Mouse (Mus musculus) spleen, adult 12 weeks (tissue): ENCODE data around the gene Six4.
"Not testable (repeated sequence)": the region's sequence is repeated elsewhere in the genome, so short reads cannot be mapped to it uniquely, and the experiment has no call there.

Experiments
- DNase-seq: peaks from one replicate; pipeline ENCODE4 v3.0.0; 2022; ENCODE audit warnings: low spot score

The Six4 gene

GRCm38 (mm10) chr12:73088500-73088899 is 24.8 kb downstream of the Six4 start:
- DNase-seq = no peak

DNA sequence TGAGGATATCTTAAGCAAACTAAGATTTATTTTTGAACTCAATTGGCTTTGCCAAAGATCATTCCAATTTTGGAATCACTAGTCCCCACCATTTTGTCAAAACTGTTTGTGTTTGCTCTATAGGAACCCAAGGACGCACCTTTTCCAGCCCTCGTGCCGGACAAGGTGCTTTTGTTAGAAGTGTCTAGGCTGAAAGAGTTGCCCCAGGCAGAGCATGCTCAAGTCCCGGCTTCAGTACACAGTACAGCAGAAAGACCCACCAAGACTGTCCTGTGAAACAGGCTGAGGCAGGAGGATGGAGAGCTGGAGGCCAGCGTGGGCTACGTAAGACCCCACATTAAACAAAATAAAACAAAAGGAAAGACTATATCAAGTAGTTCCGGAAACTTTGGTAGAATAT is 26.2 kb downstream of the Six4 start:
- no peak for DNase-seq

GRCm38 (mm10) chr12:73085739-73086630 is 27.3 kb downstream of the Six4 start:
- DNase-seq = no peak

DNA sequence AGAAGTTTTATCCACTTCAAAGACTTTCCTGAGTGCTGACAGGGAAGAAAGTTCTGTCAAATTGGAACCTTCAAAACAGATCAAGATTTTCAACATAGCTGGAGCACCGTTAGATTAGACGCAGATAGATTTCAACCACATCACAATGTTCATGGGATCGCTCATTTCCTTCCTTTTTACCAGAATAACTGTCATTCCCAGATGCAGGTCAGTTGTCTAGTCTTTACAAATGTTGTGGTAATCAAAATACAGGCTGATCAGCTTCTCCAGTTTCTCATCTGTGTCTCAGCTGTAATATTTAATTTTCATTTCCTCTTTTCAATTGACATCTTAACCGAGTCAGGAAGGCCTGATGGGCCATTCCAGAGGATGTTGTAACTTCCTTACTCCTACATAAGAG is 29.5 kb downstream of the Six4 start:
- no peak for DNase-seq

GRCm38 (mm10) chr12:73081828-73082227 is 31.4 kb downstream of the Six4 start:
- DNase-seq = not testable (repeated sequence)

DNA sequence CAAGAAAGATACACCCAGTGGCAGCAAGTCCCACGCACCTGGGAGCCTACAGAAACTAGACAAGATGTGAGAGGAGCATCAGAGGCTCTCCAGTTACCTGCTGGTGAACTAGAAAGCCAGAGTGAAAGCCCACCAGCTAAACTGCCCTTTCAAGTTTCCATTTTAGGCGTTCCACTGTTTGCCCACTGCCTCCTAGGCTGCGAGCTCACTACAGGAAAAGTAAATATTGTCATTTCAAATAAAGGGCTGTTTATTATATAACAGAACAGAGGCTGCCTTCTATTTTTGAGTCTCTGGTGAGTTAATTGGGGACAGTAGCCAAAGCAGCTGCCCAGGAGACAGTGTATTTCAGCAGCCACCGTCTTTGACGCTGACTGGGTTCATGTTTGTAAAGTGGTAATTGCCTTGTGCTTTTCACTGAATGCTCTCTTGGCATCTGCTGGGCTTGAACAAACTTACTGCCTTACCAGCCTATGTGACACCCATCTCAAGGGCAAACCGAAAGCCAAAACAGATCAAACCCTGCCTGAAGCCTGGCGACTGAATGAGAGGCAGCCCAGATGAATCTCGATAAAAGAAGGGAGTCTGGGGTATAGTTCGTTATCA is 52.3 kb downstream of the Six4 start:
- no peak for DNase-seq

DNA sequence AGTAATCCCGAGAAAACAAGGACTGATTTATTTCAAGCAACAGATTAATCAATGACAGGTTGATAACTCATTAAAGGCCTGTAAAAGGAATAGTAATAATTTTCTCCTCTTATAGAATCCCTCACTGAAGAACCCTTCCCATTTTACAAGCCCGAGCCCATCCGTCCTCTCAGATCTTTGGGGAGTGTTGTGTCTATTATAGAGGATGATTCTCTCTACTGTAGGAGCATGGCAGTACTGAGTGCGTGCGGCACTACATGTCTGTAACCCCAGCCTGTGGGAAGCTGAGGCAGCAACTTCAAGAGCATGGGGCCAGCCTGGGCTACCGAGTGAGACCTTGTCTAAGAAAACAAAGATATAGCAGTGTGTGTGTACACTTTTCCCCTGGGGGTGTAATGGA is 55.8 kb downstream of the Six4 start:
- DNase-seq = no peak

DNA sequence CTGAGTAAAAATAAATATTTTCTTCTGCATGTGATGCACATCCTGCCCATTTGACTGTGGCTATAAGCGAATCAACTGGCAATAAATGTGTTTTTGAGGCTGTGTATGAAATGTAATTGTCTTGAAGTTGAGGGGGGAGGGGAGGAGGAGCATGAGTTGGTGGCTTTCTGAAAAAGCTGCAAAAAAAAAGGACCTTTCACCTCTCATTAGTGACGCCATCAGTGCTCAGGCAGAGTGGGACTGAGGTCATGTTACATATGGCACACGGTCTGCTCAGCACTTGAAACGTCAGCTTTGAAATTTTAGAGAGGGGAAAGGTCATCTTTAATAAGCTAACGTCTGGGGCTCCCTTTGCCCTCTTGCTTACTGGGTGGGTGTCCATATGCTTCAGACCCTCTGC is 57.8 kb downstream of the Six4 start:
- DNase-seq = no peak

DNA sequence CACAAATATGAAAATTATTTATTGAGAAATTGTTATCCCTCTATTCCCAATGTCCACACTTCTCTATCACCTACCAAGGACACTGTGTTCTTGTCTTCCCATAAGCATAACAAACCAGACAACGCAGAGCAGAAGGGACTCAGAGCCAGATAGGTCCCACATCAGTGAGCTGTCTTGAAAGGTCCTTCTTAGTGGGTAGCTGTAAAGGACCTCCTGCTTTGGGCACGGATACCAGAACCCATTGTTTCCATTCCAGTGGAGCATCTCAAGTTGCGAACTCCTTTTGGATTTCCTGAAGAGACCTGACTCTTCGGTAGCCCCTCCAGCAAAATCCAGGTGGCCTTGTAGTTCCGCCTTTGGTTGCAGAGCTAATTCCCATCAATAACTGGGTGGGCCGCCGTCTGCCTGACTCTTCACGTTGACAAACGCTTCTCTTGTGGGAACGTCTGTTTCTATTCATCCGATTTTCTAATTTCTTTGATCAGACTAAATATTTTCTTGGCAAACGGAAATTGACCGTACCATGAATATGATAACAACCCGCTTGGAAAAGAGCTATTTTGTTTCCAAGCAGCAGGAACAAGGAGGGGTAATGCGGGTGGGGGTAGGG is 58.6 kb downstream of the Six4 start:
- DNase-seq = no peak

GRCm38 (mm10) chr12:73053668-73054241 is 59.5 kb downstream of the Six4 start, which contains the start of gene Six1:
Gene Six1, minus strand, starts transcription at chr12:73053887.
- DNase-seq = no peak

GRCm38 (mm10) chr12:73052651-73053591 is 60.3 kb downstream of the Six4 start:
- no peak for DNase-seq

DNA sequence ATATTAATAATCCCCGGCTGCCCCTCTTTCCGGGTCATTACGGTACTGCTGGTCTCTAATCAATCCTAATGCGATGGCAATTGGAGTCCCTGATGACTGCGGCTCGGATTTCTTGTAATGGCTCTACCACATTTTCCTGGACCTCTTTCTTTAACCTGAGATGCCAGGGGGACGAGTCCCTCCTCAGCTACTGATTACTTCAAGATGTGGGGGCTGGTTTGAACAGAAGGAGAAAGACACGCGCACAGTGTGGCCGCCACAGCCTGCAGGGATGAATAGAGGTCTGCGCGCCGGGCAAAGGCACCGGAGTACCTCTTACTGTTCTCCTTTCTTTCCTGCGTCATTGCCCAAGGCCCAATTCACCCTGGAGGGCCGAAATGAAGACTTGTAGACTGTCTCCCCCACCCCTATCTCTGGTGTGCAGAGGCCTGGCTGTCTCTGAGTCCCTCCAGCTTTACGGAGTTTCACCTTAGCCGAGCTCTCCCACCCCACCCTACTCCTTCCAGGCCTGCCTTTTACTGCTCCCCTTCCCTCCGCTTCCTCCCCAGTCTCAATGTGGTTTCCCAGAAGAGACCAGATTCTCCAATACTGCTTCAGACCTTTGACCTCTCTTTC is 61.1 kb downstream of the Six4 start:
- no peak for DNase-seq

DNA sequence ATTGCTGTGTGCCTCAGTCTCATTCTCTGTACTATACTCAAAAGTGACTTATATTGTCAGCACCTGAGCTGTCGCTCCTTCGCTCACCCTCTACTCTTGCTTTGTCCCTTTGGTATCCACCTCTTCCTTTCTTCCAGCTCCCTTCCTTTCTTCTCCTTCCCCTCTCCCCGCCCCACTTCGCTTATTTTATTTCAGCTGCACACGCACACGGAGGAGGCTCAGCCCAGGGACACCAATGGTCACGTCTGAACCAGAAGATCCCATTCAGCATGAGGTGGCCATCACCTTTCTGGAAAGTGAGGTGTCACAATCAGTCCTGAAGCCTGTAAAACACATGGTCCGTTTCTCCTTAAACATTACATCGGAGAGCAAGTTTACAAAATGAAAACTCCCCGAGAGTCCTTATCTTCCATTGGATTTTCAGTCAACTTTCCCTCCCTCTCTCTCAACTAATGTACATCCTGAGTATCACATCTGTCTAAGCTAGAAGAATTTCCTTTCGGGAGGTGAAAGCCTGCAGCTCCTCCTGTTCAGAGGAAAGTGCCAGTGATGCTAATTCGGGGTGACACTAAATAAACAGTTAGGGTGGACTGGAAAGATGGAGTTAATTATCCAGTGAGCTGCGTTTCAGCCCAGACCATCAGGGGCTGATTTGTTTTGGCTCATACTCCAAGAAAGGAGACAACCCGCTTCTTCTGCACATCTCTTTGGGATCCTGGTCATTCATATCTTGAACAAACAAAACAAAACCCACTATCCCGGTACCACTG is 62.3 kb downstream of the Six4 start:
- no peak for DNase-seq

DNA sequence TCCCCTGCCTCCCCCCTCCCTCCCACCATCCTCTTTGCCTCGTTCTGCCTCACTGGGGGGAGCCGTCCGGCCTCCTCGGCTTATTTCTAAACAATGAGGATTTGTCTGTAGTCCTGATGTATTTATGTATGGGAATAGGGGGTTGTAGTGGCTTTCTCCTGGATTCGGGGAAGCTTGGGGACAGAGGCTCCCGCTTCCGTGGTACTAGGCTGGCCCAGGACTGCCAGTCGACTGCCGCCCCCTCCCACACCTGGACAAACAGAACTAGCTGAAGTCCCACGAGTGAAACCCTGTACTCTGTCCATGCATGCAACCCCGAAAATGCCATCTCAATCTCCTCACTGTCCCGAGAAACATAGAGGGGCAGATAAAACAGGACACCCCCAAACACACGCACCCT is 63.0 kb downstream of the Six4 start:
- DNase-seq = no peak
